Mouse (Mus musculus) brown adipose tissue, adult 24 weeks (tissue): Measurements from ENCODE around the gene Trim3. TPM values are rescaled to one million over a fixed set of nuclear protein-coding genes. Genes with fewer than 3 reads are reported as not detected.

Source experiments
- H3K27ac ChIP-seq: fragments of 200-500 bp; replicated peaks from 2 replicates; pipeline ENCODE4 v1.5.1; 2012; ENCODE audit warnings: low read depth, mild to moderate bottlenecking, low read length
- H3K4me1 ChIP-seq: fragments of 200-500 bp; 2 replicates; pipeline ENCODE4 v1.6.1; 2012; ENCODE audit warnings: low read length, mixed read lengths; ENCODE audit not compliant: control insufficient read depth, insufficient read depth, insufficient read length
- H3K4me3 ChIP-seq: fragments of 200-500 bp; 2 replicates; pipeline ENCODE4 v1.5.1; 2012; ENCODE audit warnings: low read depth, mild to moderate bottlenecking, low read length, moderate library complexity; ENCODE audit not compliant: insufficient read depth
- polyA plus RNA-seq: library from polyadenylated mRNA; stranded (reverse); fragments of >200 nt; gene quantifications from 2 replicates; pipeline ENCODE4 v1.2.4, GENCODE M21; 2012; ENCODE audit not compliant: missing spikeins, insufficient read depth, insufficient read length

The Trim3 gene
- 11.1 and 15.2 TPM in 2 replicates for polyA plus RNA-seq

DNA sequence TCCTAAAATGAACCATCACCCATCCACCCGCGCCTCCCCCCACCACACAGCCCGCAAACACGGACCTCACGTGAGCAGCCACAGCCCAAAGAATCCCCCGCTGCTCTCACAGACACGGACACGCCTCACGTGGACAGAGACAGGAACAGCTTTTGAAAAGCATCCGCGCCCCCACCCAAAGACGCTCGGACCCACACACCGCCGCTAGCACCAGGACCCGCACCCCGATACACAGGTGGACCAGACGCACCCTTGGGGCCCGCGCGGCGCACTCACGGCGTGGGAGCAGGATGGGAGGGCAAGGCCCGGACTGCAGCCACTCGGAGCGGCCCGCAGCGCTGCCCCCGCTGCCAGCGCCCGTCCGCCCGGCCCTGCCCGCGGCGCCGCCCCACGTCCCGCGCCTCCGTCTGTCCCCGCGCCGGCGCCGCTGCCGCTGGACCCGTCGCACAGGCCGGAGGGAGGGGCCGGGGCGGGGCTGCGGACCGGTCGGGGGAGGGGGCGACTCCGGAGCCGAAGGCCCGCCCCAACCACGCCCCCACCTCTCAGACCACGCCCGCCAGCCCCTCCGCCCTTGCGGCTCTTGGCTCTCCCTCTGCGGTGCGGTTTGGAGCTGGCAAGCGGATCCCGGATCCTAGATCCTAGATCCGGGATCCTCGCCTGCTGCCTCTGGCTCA lies at the start of gene Trim3:
Gene Trim3, minus strand, starts transcription at position 445 of the 674 bp plus-strand sequence.
- peak within 1 kb of the TSS; percentile 75 for H3K27ac ChIP-seq
- peaks cover 12% of the 10 kb centered on the region for H3K4me1 ChIP-seq
- H3K4me3 ChIP-seq, result peak within 1 kb of the TSS; percentile 99

GRCm38 (mm10) chr7:105650639-105651435 lies 17.5 kb upstream of the Trim3 start, which contains the start of gene Dnhd1:
Dnhd1 (plus strand) TSS chr7:105650827.
- peak within 1 kb of the TSS; percentile 54 for H3K4me3 ChIP-seq
- H3K4me1 ChIP-seq, result no peaks in the 10 kb centered on the region
- H3K27ac ChIP-seq, result peak within 1 kb of the TSS; percentile 29

- H3K4me3 ChIP-seq, result peak overlapping the region; percentile 88
- H3K27ac ChIP-seq, result peak overlapping the region; percentile 93
- peaks cover 5% of the 10 kb centered on the region for H3K4me1 ChIP-seq
These were observed 8.6 kb upstream of the Trim3 start for GRCm38 (mm10) chr7:105641936-105642335.

DNA sequence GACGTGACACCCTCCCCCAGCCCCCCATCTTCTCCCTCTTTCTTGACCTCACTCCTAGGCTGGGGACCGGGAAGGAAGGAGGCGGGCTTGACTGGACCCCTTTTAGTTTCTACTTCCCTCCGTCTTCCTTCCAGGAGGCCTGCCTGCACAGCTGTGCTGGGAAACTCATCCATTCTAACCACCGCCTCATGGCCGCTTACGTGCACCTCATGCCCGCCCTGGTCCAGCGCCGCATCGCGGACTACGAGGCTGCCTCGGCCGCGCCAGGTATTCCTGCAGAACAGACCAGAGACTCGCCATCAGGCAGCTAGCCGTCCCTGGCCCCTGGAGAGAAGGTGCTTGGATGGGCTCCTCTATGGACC lies 7.5 kb upstream of the Trim3 start:
- peak overlapping the region; percentile 92 for H3K27ac ChIP-seq
- peaks cover 5% of the 10 kb centered on the region for H3K4me1 ChIP-seq
- peak overlapping the region; percentile 88 for H3K4me3 ChIP-seq

DNA sequence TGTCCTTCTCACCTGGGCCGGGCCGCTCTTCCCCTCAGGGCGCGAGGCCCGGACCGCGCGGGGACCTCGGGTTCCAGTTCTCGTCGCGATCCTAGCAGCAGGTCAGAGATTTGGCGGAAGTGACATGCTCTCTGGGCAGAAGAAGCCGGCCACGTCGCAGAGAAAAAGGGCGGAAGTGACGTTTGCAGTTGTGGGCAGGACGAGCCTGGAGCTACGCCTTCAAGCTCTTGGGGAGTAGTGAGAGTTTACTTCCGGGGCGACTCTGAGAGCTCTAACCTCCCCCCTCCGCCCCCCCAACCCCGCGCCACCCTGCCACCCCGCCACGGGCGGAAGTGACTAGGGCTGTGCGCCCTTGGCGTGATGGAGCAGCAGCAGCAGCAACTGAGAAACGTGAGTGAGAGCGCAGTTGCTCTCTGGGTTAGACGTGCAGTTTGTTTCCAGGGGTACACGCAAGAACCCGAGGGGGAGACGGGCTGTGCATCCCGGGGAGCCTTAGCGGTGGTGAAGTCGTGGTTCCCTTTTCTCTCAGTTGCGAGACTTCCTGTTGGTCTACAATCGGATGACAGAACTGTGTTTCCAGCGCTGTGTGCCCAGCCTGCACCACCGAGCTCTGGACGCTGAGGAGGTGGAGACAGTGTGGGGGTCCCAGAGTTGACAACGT lies 7.0 kb upstream of the Trim3 start, which contains the start of the genes Arfip2 and Gm45799:
Gene Arfip2, minus strand, starts transcription at position 184 of the 661 bp plus-strand sequence.
Gene Gm45799, plus strand, starts transcription at position 320 of the 661 bp plus-strand sequence.
- Histone ChIP-seq H3K4me1 (peaks cover 5% of the 10 kb centered on the region), H3K27ac (peak within 1 kb of the TSS; percentile 92), H3K4me3 (peak within 1 kb of the TSS; percentile 88)

- H3K4me3 ChIP-seq, result peak within 1 kb of the TSS; percentile 88
- H3K27ac ChIP-seq, result peak within 1 kb of the TSS; percentile 92
- peaks cover 5% of the 10 kb centered on the region for H3K4me1 ChIP-seq
These were observed 6.4 kb upstream of the Trim3 start, which contains the start of gene Timm10b for GRCm38 (mm10) chr7:105639756-105640155. Timm10b (plus strand) TSS chr7:105640056.

- no peak overlapping the region for H3K27ac ChIP-seq
These were observed 5.9 kb upstream of the Trim3 start for GRCm38 (mm10) chr7:105639304-105639703.

GRCm38 (mm10) chr7:105638776-105639175 lies 5.4 kb upstream of the Trim3 start:
- H3K27ac ChIP-seq, result no peak overlapping the region
- H3K4me3 ChIP-seq, result no peak overlapping the region
- peaks cover 5% of the 10 kb centered on the region for H3K4me1 ChIP-seq

More at GRCm38 (mm10) chr7:105639304-105639703, 5.9 kb upstream of the Trim3 start:
- Histone ChIP-seq H3K4me3 (peak overlapping the region; percentile 79), H3K4me1 (peaks cover 5% of the 10 kb centered on the region)

- H3K4me3 ChIP-seq, result no peak overlapping the region
- H3K27ac ChIP-seq, result no peak overlapping the region
- H3K4me1 ChIP-seq, result peaks cover 6% of the 10 kb centered on the region
These were observed 2.4 kb upstream of the Trim3 start for GRCm38 (mm10) chr7:105635726-105636125.

- no peak overlapping the region for H3K4me3 ChIP-seq
- H3K4me1 ChIP-seq, result peaks cover 9% of the 10 kb centered on the region
- no peak overlapping the region for H3K27ac ChIP-seq
These were observed 1.0 kb upstream of the Trim3 start for GRCm38 (mm10) chr7:105634272-105634920.

- Histone ChIP-seq H3K27ac (peak overlapping the region; percentile 75), H3K4me1 (peaks cover 12% of the 10 kb centered on the region), H3K4me3 (peak overlapping the region; percentile 60)
These were observed 397 bp upstream of the Trim3 start for GRCm38 (mm10) chr7:105633801-105634135.

DNA sequence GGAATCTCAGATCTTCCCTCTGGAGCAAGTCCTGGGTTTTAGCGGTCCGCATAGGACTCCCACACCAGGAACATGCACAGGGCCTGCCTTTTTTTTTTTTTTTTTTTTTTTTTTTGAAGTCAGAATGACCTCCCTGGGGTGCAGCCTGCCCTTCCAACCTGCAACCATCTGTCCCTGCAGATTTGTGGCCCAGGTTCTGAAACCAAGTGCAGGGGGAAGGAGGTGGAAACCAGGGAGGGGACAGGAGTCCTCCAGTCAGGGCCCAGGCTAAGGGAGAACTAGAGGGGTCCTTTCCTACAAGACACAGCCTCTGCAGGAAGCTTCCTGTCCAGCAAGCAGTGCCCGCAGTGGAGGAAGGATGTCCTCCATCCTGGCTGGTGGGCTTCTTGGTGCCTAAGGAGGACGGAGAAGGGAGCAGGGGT lies 809 bp downstream of the Trim3 start:
- peaks cover 12% of the 10 kb centered on the region for H3K4me1 ChIP-seq
- H3K4me3 ChIP-seq, result peak overlapping the region; percentile 99
- H3K27ac ChIP-seq, result peak overlapping the region; percentile 15

- Histone ChIP-seq H3K4me1 (peaks cover 12% of the 10 kb centered on the region), H3K27ac (peak overlapping the region; percentile 50), H3K4me3 (no peak overlapping the region)
These were observed 4.7 kb downstream of the Trim3 start for GRCm38 (mm10) chr7:105628633-105629032.

- H3K4me1 ChIP-seq, result peaks cover 6% of the 10 kb centered on the region; the same call in 1 of the 2 replicates
- H3K27ac ChIP-seq, result no peak overlapping the region
- H3K4me3 ChIP-seq, result no peak overlapping the region
These were observed 8.0 kb downstream of the Trim3 start for GRCm38 (mm10) chr7:105625397-105625796.
